Mouse (Mus musculus): ENCODE results near the gene Scml4. TPM values are rescaled to one million over a fixed set of nuclear protein-coding genes. Genes with fewer than 3 reads are reported as not detected.

Gene Scml4
- polyA plus RNA-seq, 1 experiment: 0.40 TPM

GRCm38 (mm10) chr10:42908562-42908961 is 48.4 kb downstream of the Scml4 start:
- no peak overlapping the region for H3K4me3 ChIP-seq (ENCODE audit: insufficient read depth, low read depth, low read length)
- no peak overlapping the region for H3K27ac ChIP-seq (replicated peaks; ENCODE audit: low read depth, low read length)
- H3K4me1 ChIP-seq (ENCODE audit: control insufficient read depth, insufficient read depth, insufficient read length, low read length): no peaks in the 10 kb centered on the region

- H3K4me1 ChIP-seq (ENCODE audit: control insufficient read depth, insufficient read depth, insufficient read length, low read length): no peaks in the 10 kb centered on the region
- H3K27ac ChIP-seq (replicated peaks; ENCODE audit: low read depth, low read length): no peak overlapping the region
- H3K4me3 ChIP-seq (ENCODE audit: insufficient read depth, low read depth, low read length): no peak overlapping the region
Measured at GRCm38 (mm10) chr10:42910567-42910966, 50.4 kb downstream of the Scml4 start.

DNA sequence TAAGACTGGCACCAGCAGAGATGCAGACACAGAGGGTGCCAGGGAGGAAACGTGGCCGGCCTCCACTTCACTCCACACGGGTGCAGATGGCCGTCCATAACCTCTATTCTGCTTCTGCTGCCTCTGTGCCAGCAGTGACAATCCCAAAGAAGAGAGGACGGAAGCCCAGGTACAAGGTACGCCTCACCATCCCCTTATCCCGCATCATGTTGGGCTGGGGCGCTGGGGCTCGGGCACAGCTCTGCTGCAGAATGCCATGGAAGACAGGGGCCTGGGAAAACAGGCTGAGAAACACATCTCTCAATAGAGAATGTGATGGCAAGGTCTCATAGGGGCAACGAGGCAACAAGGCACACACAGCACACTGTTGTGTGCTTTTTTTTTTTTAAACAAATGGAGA is 51.9 kb downstream of the Scml4 start:
- Histone ChIP-seq H3K27ac (replicated peaks; ENCODE audit: low read depth, low read length) (no peak overlapping the region), H3K4me1 (ENCODE audit: control insufficient read depth, insufficient read depth, insufficient read length, low read length) (no peaks in the 10 kb centered on the region), H3K4me3 (ENCODE audit: insufficient read depth, low read depth, low read length) (no peak overlapping the region)

GRCm38 (mm10) chr10:42913196-42913595 is 53.0 kb downstream of the Scml4 start:
- H3K4me3 ChIP-seq (ENCODE audit: insufficient read depth, low read depth, low read length): no peak overlapping the region
- H3K4me1 ChIP-seq (ENCODE audit: control insufficient read depth, insufficient read depth, insufficient read length, low read length): no peaks in the 10 kb centered on the region
- no peak overlapping the region for H3K27ac ChIP-seq (replicated peaks; ENCODE audit: low read depth, low read length)

GRCm38 (mm10) chr10:42914146-42914545 is 54.0 kb downstream of the Scml4 start:
- H3K4me3 ChIP-seq (ENCODE audit: insufficient read depth, low read depth, low read length): no peak overlapping the region
- H3K27ac ChIP-seq (replicated peaks; ENCODE audit: low read depth, low read length): no peak overlapping the region
- no peaks in the 10 kb centered on the region for H3K4me1 ChIP-seq (ENCODE audit: control insufficient read depth, insufficient read depth, insufficient read length, low read length)

DNA sequence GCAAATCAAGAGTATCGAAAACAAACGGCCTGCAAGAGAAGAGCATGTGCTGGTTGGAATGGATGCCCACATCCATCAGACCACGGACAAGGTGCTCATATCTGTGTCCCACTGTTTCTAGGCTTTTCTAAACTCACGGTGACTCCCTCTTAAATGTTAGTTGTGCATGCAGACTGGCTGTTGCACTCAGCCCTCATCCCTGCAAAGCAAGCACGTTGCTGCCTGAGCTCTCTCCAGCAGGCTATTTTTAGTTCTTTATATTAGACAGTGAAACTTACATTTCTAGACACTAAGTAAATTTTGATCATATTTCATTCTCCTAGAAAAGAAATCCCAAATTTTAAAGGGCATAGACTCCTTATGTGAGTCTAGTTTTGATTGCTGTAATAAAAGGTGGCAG is 57.2 kb downstream of the Scml4 start:
- H3K4me3 ChIP-seq (ENCODE audit: insufficient read depth, low read depth, low read length): no peak overlapping the region

GRCm38 (mm10) chr10:42919786-42920185 is 59.6 kb downstream of the Scml4 start:
- H3K4me3 ChIP-seq (ENCODE audit: insufficient read depth, low read depth, low read length): no peak overlapping the region
- no peak overlapping the region for H3K27ac ChIP-seq (replicated peaks; ENCODE audit: low read depth, low read length)
- no peaks in the 10 kb centered on the region for H3K4me1 ChIP-seq (ENCODE audit: control insufficient read depth, insufficient read depth, insufficient read length, low read length)

More for the DNA sequence above, 57.2 kb downstream of the Scml4 start:
- no peaks in the 10 kb centered on the region for H3K4me1 ChIP-seq (ENCODE audit: control insufficient read depth, insufficient read depth, insufficient read length, low read length)
- no peak overlapping the region for H3K27ac ChIP-seq (replicated peaks; ENCODE audit: low read depth, low read length)

GRCm38 (mm10) chr10:42925103-42925866 is 65.1 kb downstream of the Scml4 start:
- H3K4me3 ChIP-seq (ENCODE audit: insufficient read depth, low read depth, low read length): no peak overlapping the region
- no peaks in the 10 kb centered on the region for H3K4me1 ChIP-seq (ENCODE audit: control insufficient read depth, insufficient read depth, insufficient read length, low read length)
- no peak overlapping the region for H3K27ac ChIP-seq (replicated peaks; ENCODE audit: low read depth, low read length)

- H3K27ac ChIP-seq (replicated peaks; ENCODE audit: low read depth, low read length): no peak overlapping the region
- no peaks in the 10 kb centered on the region for H3K4me1 ChIP-seq (ENCODE audit: control insufficient read depth, insufficient read depth, insufficient read length, low read length)
- H3K4me3 ChIP-seq (ENCODE audit: insufficient read depth, low read depth, low read length): no peak overlapping the region
Measured at GRCm38 (mm10) chr10:42930121-42930650, 70.0 kb downstream of the Scml4 start.

GRCm38 (mm10) chr10:42932862-42933480 is 72.8 kb downstream of the Scml4 start:
- Histone ChIP-seq H3K27ac (replicated peaks; ENCODE audit: low read depth, low read length) (no peak overlapping the region), H3K4me3 (ENCODE audit: insufficient read depth, low read depth, low read length) (no peak overlapping the region), H3K4me1 (ENCODE audit: control insufficient read depth, insufficient read depth, insufficient read length, low read length) (no peaks in the 10 kb centered on the region)

DNA sequence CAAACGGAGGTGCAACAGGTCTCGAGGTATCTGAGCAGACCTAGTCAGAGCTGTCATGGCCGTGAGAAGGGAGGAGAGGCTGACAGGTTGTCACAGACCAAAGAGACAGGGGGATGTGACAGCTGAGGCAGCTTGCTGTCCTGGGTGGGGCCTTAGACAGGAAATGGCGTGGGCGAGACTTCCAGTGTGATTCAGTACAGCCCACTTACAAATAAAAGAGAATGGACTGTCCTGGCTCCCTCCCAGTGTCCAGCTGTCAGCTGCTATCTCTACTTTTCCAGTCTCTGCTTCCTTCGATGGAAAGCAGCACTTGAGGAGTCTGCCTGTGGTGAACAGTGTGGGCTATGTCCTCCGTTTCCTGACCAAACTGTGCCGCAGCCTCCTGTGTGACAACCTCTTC is 74.5 kb downstream of the Scml4 start:
- H3K27ac ChIP-seq (replicated peaks; ENCODE audit: low read depth, low read length): no peak overlapping the region
- H3K4me1 ChIP-seq (ENCODE audit: control insufficient read depth, insufficient read depth, insufficient read length, low read length): no peaks in the 10 kb centered on the region
- no peak overlapping the region for H3K4me3 ChIP-seq (ENCODE audit: insufficient read depth, low read depth, low read length)

- Histone ChIP-seq H3K4me1 (ENCODE audit: control insufficient read depth, insufficient read depth, insufficient read length, low read length) (no peaks in the 10 kb centered on the region; the same call in 1 of the 2 replicates), H3K27ac (replicated peaks; ENCODE audit: low read depth, low read length) (no peak overlapping the region), H3K4me3 (ENCODE audit: insufficient read depth, low read depth, low read length) (no peak overlapping the region)
Measured at GRCm38 (mm10) chr10:42936205-42936604, 76.0 kb downstream of the Scml4 start.

- no peak overlapping the region for H3K27ac ChIP-seq (replicated peaks; ENCODE audit: low read depth, low read length)
- no peaks in the 10 kb centered on the region; the same call in 1 of the 2 replicates for H3K4me1 ChIP-seq (ENCODE audit: control insufficient read depth, insufficient read depth, insufficient read length, low read length)
- H3K4me3 ChIP-seq (ENCODE audit: insufficient read depth, low read depth, low read length): no peak overlapping the region
Measured at GRCm38 (mm10) chr10:42938361-42938760, 78.2 kb downstream of the Scml4 start.

DNA sequence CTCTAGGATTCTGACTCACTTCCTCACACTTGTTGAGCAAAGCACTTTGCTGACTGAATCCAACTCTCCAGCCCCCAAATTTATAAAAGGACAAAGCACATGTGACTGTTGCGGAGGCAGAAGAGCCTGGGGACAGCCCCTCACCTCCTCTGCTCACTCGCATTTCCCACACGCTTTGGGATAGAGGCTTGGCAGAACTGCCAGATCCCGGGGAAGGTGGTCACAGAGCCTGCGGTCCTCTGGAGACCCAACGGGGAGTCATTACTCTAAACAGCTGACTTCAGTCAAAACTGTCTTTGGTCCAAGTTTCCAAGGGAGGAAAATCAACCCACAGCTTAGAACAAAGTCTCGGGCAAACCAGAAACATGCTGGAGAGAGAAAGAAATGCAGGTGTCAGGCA is 79.5 kb downstream of the Scml4 start:
- Histone ChIP-seq H3K4me1 (ENCODE audit: control insufficient read depth, insufficient read depth, insufficient read length, low read length) (no peaks in the 10 kb centered on the region; the same call in 1 of the 2 replicates), H3K27ac (replicated peaks; ENCODE audit: low read depth, low read length) (no peak overlapping the region), H3K4me3 (ENCODE audit: insufficient read depth, low read depth, low read length) (no peak overlapping the region)

DNA sequence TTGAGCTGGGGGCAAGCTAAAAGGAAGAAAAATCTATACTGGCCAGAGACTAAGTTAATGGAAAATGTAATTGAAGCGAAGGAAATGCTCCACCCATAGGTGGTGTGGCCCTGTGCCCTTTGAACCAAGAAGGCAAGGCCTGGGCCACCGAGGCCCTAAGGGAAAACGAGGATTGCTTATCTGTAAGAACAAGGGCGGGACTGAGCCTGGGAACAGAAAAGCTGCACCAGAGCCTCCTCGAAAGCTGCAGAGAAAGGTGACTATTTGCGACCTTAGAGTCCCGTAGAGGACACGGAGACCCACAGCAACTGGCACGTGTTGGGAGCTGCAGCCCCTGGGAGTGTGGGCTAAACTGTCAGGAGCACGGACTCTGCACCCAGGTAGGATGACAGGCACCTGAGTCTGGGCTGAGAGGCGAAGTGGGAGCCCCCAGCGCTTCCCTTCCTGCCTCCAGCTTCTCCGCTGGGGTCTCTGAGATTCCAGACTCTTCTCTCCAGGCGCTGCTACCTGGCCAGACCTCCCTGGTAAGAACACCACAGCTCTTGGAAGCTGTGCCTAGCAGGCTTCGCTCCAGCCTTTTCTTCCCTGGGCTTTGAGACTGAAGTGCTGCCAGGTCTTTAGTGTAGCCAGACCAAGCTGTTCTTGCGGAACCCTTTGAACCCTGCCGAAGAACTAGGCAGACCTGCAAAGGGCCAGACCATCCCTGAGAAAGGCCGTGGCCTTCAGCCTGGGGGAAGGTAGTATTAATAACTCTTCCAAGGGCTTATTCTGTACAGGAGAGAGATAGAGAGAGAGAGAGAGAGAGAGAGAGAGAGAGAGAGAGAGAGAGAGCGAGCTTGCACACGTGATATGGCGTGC is 80.3 kb downstream of the Scml4 start:
- H3K4me1 ChIP-seq (ENCODE audit: control insufficient read depth, insufficient read depth, insufficient read length, low read length): no peaks in the 10 kb centered on the region; the same call in 1 of the 2 replicates

More for the DNA sequence above, 80.3 kb downstream of the Scml4 start:
- H3K4me3 ChIP-seq (ENCODE audit: insufficient read depth, low read depth, low read length): no peak overlapping the region
- H3K27ac ChIP-seq (replicated peaks; ENCODE audit: low read depth, low read length): no peak overlapping the region

All from brown adipose tissue, adult 24 weeks (tissue).